Mouse (Mus musculus): ENCODE measurements around the gene Rab3il1. TPM values are rescaled to one million over a fixed set of nuclear protein-coding genes. Genes with fewer than 3 reads are reported as not detected.

The Rab3il1 gene
- total and polyA plus RNA-seq, 3 experiments = 0.04 TPM; not detected in 2

DNA sequence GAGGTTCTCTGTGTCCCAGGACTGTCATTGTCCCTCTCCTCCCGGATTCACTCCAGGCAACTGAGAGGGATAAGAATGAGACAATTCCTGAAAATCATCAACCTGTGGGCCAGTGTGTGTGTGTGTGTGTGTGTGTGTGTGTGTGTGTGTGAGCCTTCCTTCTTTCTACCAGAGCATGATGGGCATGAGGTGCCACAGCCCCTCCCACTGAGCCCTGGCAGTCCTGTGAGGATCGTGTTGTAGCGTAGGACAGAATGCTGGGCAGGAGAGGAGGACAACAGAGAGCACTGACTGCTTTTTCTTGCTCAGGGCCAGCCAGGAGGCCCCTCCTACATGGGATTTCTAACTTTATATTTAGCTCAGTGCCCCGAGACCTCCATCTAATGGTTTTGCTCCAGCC is 41.3 kb downstream of the Rab3il1 start:
- Histone ChIP-seq H3K4me1 (ENCODE audit: control insufficient read depth in 1 of 2, insufficient read depth in 2 of 2) (peaks cover 5 to 15% of the 10 kb centered on the region in 2 experiments; a peak in 3 of 4 replicates), H3K9me3 (replicated peaks; ENCODE audit: low read length) (peaks cover 4% of the 10 kb centered on the region), H3K4me2 (ENCODE audit: insufficient read depth, low read depth, poor library complexity, severe bottlenecking) (no peak overlapping the region), H3K27me3 (replicated peaks) (peaks cover 5% of the 10 kb centered on the region), H3K4me3 (replicated peaks in 1 of 3; ENCODE audit: low read depth in 2 of 3, low read length in 2 of 3, poor library complexity in 1 of 3) (no peak overlapping the region), H3K36me3 (replicated peaks in 1 of 2; ENCODE audit: control insufficient read depth in 1 of 2, insufficient read depth in 1 of 2, low read length in 1 of 2) (no peaks in the 10 kb centered on the region), H3K79me2 (replicated peaks; ENCODE audit: control insufficient read depth, extremely low read depth, insufficient read depth, poor library complexity, severe bottlenecking) (no peaks in the 10 kb centered on the region), H3K9ac (ENCODE audit: insufficient read depth, low read depth) (no peak overlapping the region), H3K27ac (ENCODE audit: insufficient read depth, low read depth) (no peak overlapping the region)
- TF ChIP-seq RAD21 (IDR thresholded peaks at IDR 0.05; ENCODE audit: low read depth, low read length) (no peak), ZC3H11A (IDR thresholded peaks at IDR 0.05; ENCODE audit: low read depth, low read length) (no peak), E2F4 (IDR thresholded peaks at IDR 0.05; ENCODE audit: insufficient replicate concordance, low read depth, low read length) (no peak), NRF1 (IDR thresholded peaks at IDR 0.05; ENCODE audit: low read depth, low read length) (no peak), CHD2 (IDR thresholded peaks at IDR 0.05; ENCODE audit: low read length) (no peak), SIN3A (IDR thresholded peaks at IDR 0.05; ENCODE audit: low read length) (no peak), MXI1 (IDR thresholded peaks at IDR 0.05; ENCODE audit: low read depth, low read length) (no peak), SMC3 (IDR thresholded peaks at IDR 0.05; ENCODE audit: low read depth, low read length) (no peak), RCOR1 (conservative IDR thresholded peaks at IDR 0.05; ENCODE audit: low read depth, low read length) (no peak), POLR2A (IDR thresholded peaks at IDR 0.05; ENCODE audit: low read depth, low read length) (no peak), ZNF384 (IDR thresholded peaks at IDR 0.05; ENCODE audit: low read depth, low read length) (no peak), HCFC1 (IDR thresholded peaks at IDR 0.05; ENCODE audit: low read depth, low read length) (no peak), ELF1 (IDR thresholded peaks at IDR 0.05; ENCODE audit: low read depth, low read length) (no peak), JUN (IDR thresholded peaks at IDR 0.05; ENCODE audit: insufficient read depth, low read depth, low read length) (no peak), TCF12 (IDR thresholded peaks at IDR 0.05; ENCODE audit: low read depth, low read length) (no peak), ZMIZ1 (IDR thresholded peaks at IDR 0.05; ENCODE audit: low read depth, low read length) (no peak), CHD1 (IDR thresholded peaks at IDR 0.05; ENCODE audit: low read depth, low read length) (no peak), BHLHE40 (IDR thresholded peaks at IDR 0.05; ENCODE audit: low read depth, low read length) (no peak)
- dilution Hi-C loops (cut with MboI; ENCODE audit: extremely low pct_ligation_motif_present, extremely low pct_unique_long_range_greater_than_20kb, low sequenced_read_pairs) (no loop called here), in situ Hi-C loops (cut with MboI; ENCODE audit: low pct_ligation_motif_present, low pct_unique_long_range_greater_than_20kb, low sequenced_read_pairs) (no loop called here)
- DNase-seq (ENCODE audit: extremely low read depth) = no peak

DNA sequence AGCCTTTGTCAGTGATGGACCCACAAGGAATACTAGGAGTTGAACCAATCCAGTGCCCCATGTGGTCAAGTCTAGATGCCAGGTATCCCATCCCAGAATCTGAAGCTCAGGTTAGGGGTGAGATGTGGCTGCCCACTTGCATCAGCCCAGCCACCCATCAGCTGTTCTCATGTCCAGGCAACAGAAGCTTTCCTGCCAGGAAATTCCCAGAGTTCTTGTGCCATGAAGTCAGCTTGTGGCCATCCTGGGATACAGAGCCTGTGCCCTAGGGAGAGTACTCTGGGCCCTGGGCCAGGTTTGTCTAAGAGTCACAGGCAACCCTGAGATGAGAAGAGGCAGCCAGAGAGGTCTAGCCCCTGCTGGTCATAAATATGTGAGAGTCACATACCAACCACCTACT is 42.2 kb downstream of the Rab3il1 start:
- Histone ChIP-seq H3K9ac (ENCODE audit: insufficient read depth, low read depth) (no peak overlapping the region), H3K9me3 (replicated peaks; ENCODE audit: low read length) (peaks cover 4% of the 10 kb centered on the region), H3K27me3 (replicated peaks) (peaks cover 5% of the 10 kb centered on the region), H3K4me3 (replicated peaks in 1 of 3; ENCODE audit: low read depth in 2 of 3, low read length in 2 of 3, poor library complexity in 1 of 3) (no peak overlapping the region), H3K79me2 (replicated peaks; ENCODE audit: control insufficient read depth, extremely low read depth, insufficient read depth, poor library complexity, severe bottlenecking) (no peaks in the 10 kb centered on the region), H3K36me3 (replicated peaks in 1 of 2; ENCODE audit: control insufficient read depth in 1 of 2, insufficient read depth in 1 of 2, low read length in 1 of 2) (no peaks in the 10 kb centered on the region), H3K4me2 (ENCODE audit: insufficient read depth, low read depth, poor library complexity, severe bottlenecking) (no peak overlapping the region), H3K27ac (ENCODE audit: insufficient read depth, low read depth) (no peak overlapping the region), H3K4me1 (ENCODE audit: control insufficient read depth in 1 of 2, insufficient read depth in 2 of 2) (peaks cover 5 to 15% of the 10 kb centered on the region in 2 experiments; a peak in 3 of 4 replicates)
- dilution Hi-C loops (cut with MboI; ENCODE audit: extremely low pct_ligation_motif_present, extremely low pct_unique_long_range_greater_than_20kb, low sequenced_read_pairs) = no loop called here
- TF ChIP-seq ZKSCAN1 (IDR thresholded peaks at IDR 0.05; ENCODE audit: borderline replicate concordance, low read depth, low read length) (0 out of 2 replicates have a peak, but pooled peaks have one; percentile 18), EP300 (IDR thresholded peaks at IDR 0.05; ENCODE audit: low read length) (no peak)
- in situ Hi-C loops (cut with MboI; ENCODE audit: low pct_ligation_motif_present, low pct_unique_long_range_greater_than_20kb, low sequenced_read_pairs) = no loop called here
- no peak for DNase-seq (ENCODE audit: extremely low read depth)
